Mouse (Mus musculus) bone marrow macrophage, adult 2 months (primary cell): ENCODE measurements at regions not wholly inside any gene's neighbourhood (a gene's known extent, or its start where the extent isn't known, plus 50 kb on each side); places are given as distances from the start of the nearest gene placed in this dataset.

Experiments used
- CTCF ChIP-seq: IDR thresholded peaks from 2 replicates; pipeline ENCODE4 v1.5.1; 2012; ENCODE audit warnings: low read depth, mild to moderate bottlenecking, low read length, moderate library complexity
- POLR2A ChIP-seq: IDR thresholded peaks from 2 replicates; pipeline ENCODE4 v1.6.1; 2012; ENCODE audit warnings: mild to moderate bottlenecking, low read depth, low read length, borderline replicate concordance

DNA sequence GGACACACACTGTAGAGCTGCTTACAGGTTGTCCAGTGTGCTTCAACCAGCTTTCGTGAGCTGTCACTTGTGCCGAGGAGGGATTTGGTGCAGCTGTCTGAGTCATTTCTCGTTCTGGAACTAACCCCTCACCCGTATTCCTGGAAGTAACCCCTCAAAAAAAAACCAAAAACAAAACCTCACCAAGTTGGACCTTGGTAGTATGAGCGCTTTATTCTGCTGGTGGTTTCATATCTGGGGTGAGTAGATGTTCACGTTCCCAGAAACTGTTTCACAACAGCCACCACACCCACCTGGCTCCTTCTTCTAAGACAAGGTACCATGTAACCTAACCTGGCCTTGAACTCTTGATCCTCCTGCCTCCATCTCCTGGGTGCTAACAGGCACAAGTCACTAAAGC lies 50.6 kb upstream of the Ep300 start:
- TF ChIP-seq CTCF (no peak), POLR2A (no peak)
